Mouse (Mus musculus): ENCODE measurements around the gene Armh1. TPM values are rescaled to one million over a fixed set of nuclear protein-coding genes. Genes with fewer than 3 reads are reported as not detected.

The Armh1 gene
- polyA plus RNA-seq (2016; fragmentation: Nextera tagmentation; extraction: Ambion mirVana), result 0.64 and 1.3 TPM in 2 replicates

- WGBS, result 1% methylated on average over 41 of the region's 43 CpGs
- peak; percentile 97 for ATAC-seq (ENCODE audit: insufficient number of reproducible peaks, insufficient read depth, low FRiP score, low TSS enrichment)
- H3K9ac ChIP-seq, result peak within 1 kb of the TSS; percentile 58
- no peaks in the 10 kb centered on the region for H3K36me3 ChIP-seq
- peak within 1 kb of the TSS; percentile 61 for H3K4me2 ChIP-seq (replicated peaks)
- H3K27ac ChIP-seq, result peak within 1 kb of the TSS; percentile 88
- peak within 1 kb of the TSS; percentile 62 for H3K4me3 ChIP-seq
- H3K9me3 ChIP-seq, result no peaks in the 10 kb centered on the region
- H3K27me3 ChIP-seq, result no peaks in the 10 kb centered on the region
- H3K4me1 ChIP-seq, result peaks cover 25% of the 10 kb centered on the region
These were observed at the start of gene Armh1, which contains the start of gene Tmem53 for GRCm38 (mm10) chr4:117251801-117252316. Gene Armh1, minus strand, starts transcription at chr4:117252125. Gene Tmem53, plus strand, starts transcription at chr4:117251951.

GRCm38 (mm10) chr4:117299921-117300320 is 48.0 kb upstream of the Armh1 start:
- no peaks in the 10 kb centered on the region for H3K9me3 ChIP-seq
- ATAC-seq (ENCODE audit: insufficient number of reproducible peaks, insufficient read depth, low FRiP score, low TSS enrichment), result no peak
- peaks cover 43% of the 10 kb centered on the region for H3K27me3 ChIP-seq
- WGBS, result 74% methylated on average over 10 of the region's 10 CpGs
- no peak overlapping the region for H3K4me3 ChIP-seq
- H3K4me2 ChIP-seq (replicated peaks), result no peak overlapping the region
- H3K36me3 ChIP-seq, result no peaks in the 10 kb centered on the region
- H3K4me1 ChIP-seq, result peaks cover 11% of the 10 kb centered on the region
- H3K9ac ChIP-seq, result no peak overlapping the region
- no peak overlapping the region for H3K27ac ChIP-seq

- no peaks in the 10 kb centered on the region for H3K4me1 ChIP-seq
- H3K9ac ChIP-seq, result no peak overlapping the region
- H3K4me3 ChIP-seq, result no peak overlapping the region
- ATAC-seq (ENCODE audit: insufficient number of reproducible peaks, insufficient read depth, low FRiP score, low TSS enrichment), result no peak
- no peak overlapping the region for H3K27ac ChIP-seq
- H3K36me3 ChIP-seq, result no peaks in the 10 kb centered on the region
- H3K4me2 ChIP-seq (replicated peaks), result no peak overlapping the region
- peaks cover 25% of the 10 kb centered on the region for H3K27me3 ChIP-seq
- WGBS, result 71% methylated on average over 9 of the region's 9 CpGs
- no peaks in the 10 kb centered on the region for H3K9me3 ChIP-seq
These were observed 45.9 kb upstream of the Armh1 start for GRCm38 (mm10) chr4:117297819-117298218.

- Histone ChIP-seq H3K9ac (no peak overlapping the region), H3K4me2 (replicated peaks) (no peak overlapping the region), H3K27me3 (peaks cover 17% of the 10 kb centered on the region), H3K9me3 (no peaks in the 10 kb centered on the region), H3K4me3 (no peak overlapping the region), H3K27ac (no peak overlapping the region), H3K36me3 (no peaks in the 10 kb centered on the region), H3K4me1 (no peaks in the 10 kb centered on the region)
- ATAC-seq (ENCODE audit: insufficient number of reproducible peaks, insufficient read depth, low FRiP score, low TSS enrichment), result no peak
- WGBS, result 76% methylated on average over 19 of the region's 19 CpGs
These were observed 45.1 kb upstream of the Armh1 start for GRCm38 (mm10) chr4:117296849-117297593.

- Histone ChIP-seq H3K4me2 (replicated peaks) (no peak overlapping the region), H3K27me3 (0 out of 2 replicates have a peak, but pooled peaks cover 3% of the 10 kb centered on the region), H3K4me1 (peaks cover 12% of the 10 kb centered on the region), H3K9me3 (no peaks in the 10 kb centered on the region), H3K4me3 (no peak overlapping the region), H3K9ac (no peak overlapping the region), H3K27ac (no peak overlapping the region), H3K36me3 (peaks cover 10% of the 10 kb centered on the region)
- ATAC-seq (ENCODE audit: insufficient number of reproducible peaks, insufficient read depth, low FRiP score, low TSS enrichment), result no peak
- 85% methylated on average over 2 of the region's 2 CpGs for WGBS
These were observed 39.8 kb upstream of the Armh1 start for GRCm38 (mm10) chr4:117291696-117292095.

GRCm38 (mm10) chr4:117288927-117289801 is 37.2 kb upstream of the Armh1 start:
- H3K4me2 ChIP-seq (replicated peaks), result peak overlapping the region; percentile 73
- H3K4me1 ChIP-seq, result peaks cover 23% of the 10 kb centered on the region
- ATAC-seq (ENCODE audit: insufficient number of reproducible peaks, insufficient read depth, low FRiP score, low TSS enrichment), result peak; percentile 93
- peak overlapping the region; percentile 95 for H3K27ac ChIP-seq
- no peaks in the 10 kb centered on the region for H3K27me3 ChIP-seq
- H3K4me3 ChIP-seq, result peak overlapping the region; percentile 69
- H3K36me3 ChIP-seq, result peaks cover 34% of the 10 kb centered on the region
- WGBS, result under 1% methylated on average over 49 of the region's 80 CpGs
- H3K9me3 ChIP-seq, result no peaks in the 10 kb centered on the region
- H3K9ac ChIP-seq, result peak overlapping the region; percentile 70

GRCm38 (mm10) chr4:117288277-117288926 is 36.5 kb upstream of the Armh1 start:
- peak overlapping the region; percentile 95 for H3K27ac ChIP-seq
- peaks cover 31% of the 10 kb centered on the region for H3K4me1 ChIP-seq
- no peaks in the 10 kb centered on the region for H3K27me3 ChIP-seq
- H3K4me2 ChIP-seq (replicated peaks), result peak overlapping the region; percentile 73
- 26% methylated on average over 25 of the region's 25 CpGs for WGBS
- peak overlapping the region; percentile 69 for H3K4me3 ChIP-seq
- no peak for ATAC-seq (ENCODE audit: insufficient number of reproducible peaks, insufficient read depth, low FRiP score, low TSS enrichment)
- H3K9ac ChIP-seq, result peak overlapping the region; percentile 70
- H3K9me3 ChIP-seq, result no peaks in the 10 kb centered on the region
- H3K36me3 ChIP-seq, result peaks cover 42% of the 10 kb centered on the region

- H3K27ac ChIP-seq, result peak overlapping the region; percentile 58
- H3K4me2 ChIP-seq (replicated peaks), result no peak overlapping the region
- H3K36me3 ChIP-seq, result peaks cover 74% of the 10 kb centered on the region
- 61% methylated on average over 4 of the region's 4 CpGs for WGBS
- no peaks in the 10 kb centered on the region for H3K9me3 ChIP-seq
- no peak overlapping the region for H3K4me3 ChIP-seq
- H3K27me3 ChIP-seq, result no peaks in the 10 kb centered on the region
- H3K4me1 ChIP-seq, result peaks cover 33% of the 10 kb centered on the region
- ATAC-seq (ENCODE audit: insufficient number of reproducible peaks, insufficient read depth, low FRiP score, low TSS enrichment), result no peak
- H3K9ac ChIP-seq, result no peak overlapping the region
These were observed 32.4 kb upstream of the Armh1 start for GRCm38 (mm10) chr4:117284363-117284762.

GRCm38 (mm10) chr4:117283271-117284191 is 31.6 kb upstream of the Armh1 start:
- H3K4me1 ChIP-seq, result peaks cover 33% of the 10 kb centered on the region
- no peak overlapping the region for H3K9ac ChIP-seq
- peaks cover 82% of the 10 kb centered on the region for H3K36me3 ChIP-seq
- H3K27ac ChIP-seq, result peak overlapping the region; percentile 58
- peak; percentile 62 for ATAC-seq (ENCODE audit: insufficient number of reproducible peaks, insufficient read depth, low FRiP score, low TSS enrichment)
- H3K4me2 ChIP-seq (replicated peaks), result no peak overlapping the region
- H3K27me3 ChIP-seq, result no peaks in the 10 kb centered on the region
- H3K4me3 ChIP-seq, result no peak overlapping the region
- WGBS, result 47% methylated on average over 22 of the region's 22 CpGs
- H3K9me3 ChIP-seq, result no peaks in the 10 kb centered on the region

GRCm38 (mm10) chr4:117281090-117281845 is 29.3 kb upstream of the Armh1 start:
- H3K4me1 ChIP-seq, result peaks cover 22% of the 10 kb centered on the region
- H3K27ac ChIP-seq, result no peak overlapping the region
- no peaks in the 10 kb centered on the region for H3K27me3 ChIP-seq
- WGBS, result 68% methylated on average over 19 of the region's 19 CpGs
- ATAC-seq (ENCODE audit: insufficient number of reproducible peaks, insufficient read depth, low FRiP score, low TSS enrichment), result no peak
- H3K4me2 ChIP-seq (replicated peaks), result no peak overlapping the region
- H3K36me3 ChIP-seq, result peaks cover 91% of the 10 kb centered on the region
- no peaks in the 10 kb centered on the region for H3K9me3 ChIP-seq
- H3K4me3 ChIP-seq, result no peak overlapping the region
- H3K9ac ChIP-seq, result no peak overlapping the region

Measured in embryonic facial prominence, embryonic 12.5 days (tissue).